Mouse (Mus musculus) kidney, embryonic 15.5 days (tissue): ENCODE data around the gene Rrp36. TPM values are rescaled to one million over a fixed set of nuclear protein-coding genes. Genes with fewer than 3 reads are reported as not detected.

ENCODE experiments used
- ATAC-seq: fragments of 200-750 bp; cut with Nextera tagmentation; replicated peaks from 2 replicates; pipeline ENCODE4 v1.8.0; 2017; ENCODE audit warnings: moderate TSS enrichment; ENCODE audit not compliant: low FRiP score
- H3K27ac ChIP-seq: fragments of 300-500 bp; sonication (generic); 2 replicates; pipeline ENCODE4 v1.5.1; 2015; ENCODE audit warnings: mild to moderate bottlenecking, inconsistent platforms
- H3K27me3 ChIP-seq: fragments of 300-500 bp; sonication (generic); 2 replicates; pipeline ENCODE4 v1.6.1; 2015; ENCODE audit warnings: inconsistent platforms
- H3K36me3 ChIP-seq: fragments of 300-500 bp; sonication (generic); 2 replicates; pipeline ENCODE4 v1.6.1; 2015; ENCODE audit warnings: inconsistent platforms
- H3K4me1 ChIP-seq: fragments of 300-500 bp; sonication (generic); 2 replicates; pipeline ENCODE4 v1.6.1; 2015; ENCODE audit warnings: inconsistent platforms
- H3K4me2 ChIP-seq: fragments of 300-500 bp; sonication (generic); 2 replicates; pipeline ENCODE4 v1.6.1; 2015; ENCODE audit warnings: moderate library complexity, mild to moderate bottlenecking, inconsistent platforms
- H3K4me3 ChIP-seq: fragments of 300-500 bp; sonication (generic); replicated peaks from 2 replicates; pipeline ENCODE4 v1.5.1; 2015; ENCODE audit warnings: mild to moderate bottlenecking, inconsistent platforms
- H3K9ac ChIP-seq: fragments of 300-500 bp; sonication (generic); 2 replicates; pipeline ENCODE4 v1.6.1; 2015; ENCODE audit warnings: mild to moderate bottlenecking, inconsistent platforms
- H3K9me3 ChIP-seq: fragments of 300-500 bp; sonication (generic); replicated peaks from 2 replicates; pipeline ENCODE4 v1.6.1; 2016; ENCODE audit warnings: inconsistent platforms
- WGBS: fragments of 180-500 bp; shearing (Covaris S2); methylation state at CpG from one replicate; pipeline ENCODE4 v1.1.7; 2015; ENCODE audit warnings: mixed read lengths; 5-methylcytosine and 5-hydroxymethylcytosine counted together
- polyA plus RNA-seq: library from polyadenylated mRNA; unstranded; fragments of >200 nt; fragmentation: Nextera tagmentation; extraction: Ambion mirVana; gene quantifications from 2 replicates; pipeline ENCODE4 v1.2.1, GENCODE M21; 2015

The Rrp36 gene
- polyA plus RNA-seq, 1 experiment from 2014 or later, result 65.4 TPM

- ATAC-seq, result no peak
- Histone ChIP-seq H3K9me3 (no peaks in the 10 kb centered on the region), H3K4me2 (peak overlapping the region; percentile 50), H3K4me3 (no peak overlapping the region), H3K27ac (peak overlapping the region; percentile 98), H3K36me3 (no peaks in the 10 kb centered on the region), H3K9ac (peak overlapping the region; percentile 40), H3K4me1 (peaks cover 100% of the 10 kb centered on the region), H3K27me3 (no peaks in the 10 kb centered on the region)
- WGBS, result 18% methylated on average over 16 of the region's 16 CpGs
Observed at GRCm38 (mm10) chr17:46619683-46620357, 54.3 kb downstream of the Rrp36 start.

GRCm38 (mm10) chr17:46618769-46619682 is 55.1 kb downstream of the Rrp36 start:
- Histone ChIP-seq H3K4me2 (peak overlapping the region; percentile 50), H3K27me3 (no peaks in the 10 kb centered on the region), H3K9ac (peak overlapping the region; percentile 40), H3K27ac (peak overlapping the region; percentile 98), H3K36me3 (no peaks in the 10 kb centered on the region), H3K9me3 (no peaks in the 10 kb centered on the region), H3K4me3 (peak overlapping the region; percentile 18), H3K4me1 (peaks cover 100% of the 10 kb centered on the region)
- 9% methylated on average over 27 of the region's 27 CpGs for WGBS
- peak; percentile 26 for ATAC-seq

- H3K4me1 ChIP-seq, result peaks cover 100% of the 10 kb centered on the region
- H3K4me2 ChIP-seq, result peak overlapping the region; percentile 50
- peak overlapping the region; percentile 19; the same call in 1 of the 2 replicates for H3K9ac ChIP-seq
- H3K27ac ChIP-seq, result peak overlapping the region; percentile 98
- peak overlapping the region; percentile 18 for H3K4me3 ChIP-seq
- H3K9me3 ChIP-seq, result no peaks in the 10 kb centered on the region
- H3K27me3 ChIP-seq, result no peaks in the 10 kb centered on the region
- H3K36me3 ChIP-seq, result no peaks in the 10 kb centered on the region
- 5% methylated on average over 6 of the region's 6 CpGs for WGBS
- ATAC-seq, result peak; percentile 73
Observed at GRCm38 (mm10) chr17:46618394-46618768, 55.8 kb downstream of the Rrp36 start.

GRCm38 (mm10) chr17:46617799-46618198 is 56.4 kb downstream of the Rrp36 start:
- H3K4me1 ChIP-seq, result peaks cover 100% of the 10 kb centered on the region
- peak overlapping the region; percentile 98 for H3K27ac ChIP-seq
- no peaks in the 10 kb centered on the region for H3K27me3 ChIP-seq
- no peaks in the 10 kb centered on the region for H3K36me3 ChIP-seq
- ATAC-seq, result no peak
- 21% methylated on average over 12 of the region's 12 CpGs for WGBS
- H3K4me2 ChIP-seq, result peak overlapping the region; percentile 50
- peak overlapping the region; percentile 19; the same call in 1 of the 2 replicates for H3K9ac ChIP-seq
- H3K9me3 ChIP-seq, result no peaks in the 10 kb centered on the region
- H3K4me3 ChIP-seq, result peak overlapping the region; percentile 18

Other genes with a start within 250 kb of the Rrp36 start
- 0.51 and 0.64 TPM in 2 replicates for gene Crip3, start 245.4 kb downstream of the Rrp36 start, polyA plus RNA-seq
- gene Slc22a7, start 235.9 kb downstream of the Rrp36 start, polyA plus RNA-seq, result not detected in 2 replicates
- gene Ttbk1, start 186.7 kb downstream of the Rrp36 start, polyA plus RNA-seq, result 0.17 and 0.26 TPM in 2 replicates
- gene Dnph1, start 177.6 kb downstream of the Rrp36 start, polyA plus RNA-seq, result 58.0 and 58.5 TPM in 2 replicates
- 5.3 and 5.8 TPM in 2 replicates for gene Cul9, start 128.0 kb downstream of the Rrp36 start, polyA plus RNA-seq
- 9.1 and 9.5 TPM in 2 replicates for gene Srf, start 118.2 kb downstream of the Rrp36 start, polyA plus RNA-seq
- gene Ptk7, start 44.8 kb downstream of the Rrp36 start, polyA plus RNA-seq, result 120 and 138 TPM in 2 replicates
- 36.9 and 42.4 TPM in 2 replicates for gene Klc4, start 28.3 kb downstream of the Rrp36 start, polyA plus RNA-seq
- 108 and 124 TPM in 2 replicates for gene Mrpl2, start 28.1 kb downstream of the Rrp36 start, polyA plus RNA-seq
- 55.5 and 59.2 TPM in 2 replicates for gene Cul7, start 24.0 kb downstream of the Rrp36 start, polyA plus RNA-seq
- 146 and 147 TPM in 2 replicates for gene Mea1, start 4.4 kb upstream of the Rrp36 start, polyA plus RNA-seq
- gene Klhdc3, start 6.6 kb upstream of the Rrp36 start, polyA plus RNA-seq, result 119 and 131 TPM in 2 replicates
- gene Ppp2r5d, start 30.8 kb upstream of the Rrp36 start, polyA plus RNA-seq, result 96.7 and 105 TPM in 2 replicates
- gene Pex6, start 37.1 kb upstream of the Rrp36 start, polyA plus RNA-seq, result 25.6 and 28.5 TPM in 2 replicates
- 1.5 and 2.8 TPM in 2 replicates for gene Gnmt, start 54.8 kb upstream of the Rrp36 start, polyA plus RNA-seq
- gene Cnpy3, start 77.9 kb upstream of the Rrp36 start, polyA plus RNA-seq, result 79.3 and 83.5 TPM in 2 replicates
- gene Ptcra, start 89.4 kb upstream of the Rrp36 start, polyA plus RNA-seq, result 0.33 and 0.64 TPM in 2 replicates
- 75.6 and 80.0 TPM in 2 replicates for gene 2310039H08Rik, start 98.3 kb upstream of the Rrp36 start, polyA plus RNA-seq
- gene Rpl7l1, start 108.3 kb upstream of the Rrp36 start, polyA plus RNA-seq, result 179 and 189 TPM in 2 replicates
- gene Bicral, start 184.1 kb upstream of the Rrp36 start, polyA plus RNA-seq, result 4.2 and 4.9 TPM in 2 replicates
- gene Tbcc, start 216.3 kb upstream of the Rrp36 start, polyA plus RNA-seq, result 59.3 and 59.7 TPM in 2 replicates
- gene Prph2, start 236.1 kb upstream of the Rrp36 start, polyA plus RNA-seq, result 0.08 TPM in 1 of 2 replicates, not detected in the other